Comparison of ENCODE assay signal across 25 mouse cellular contexts in genomic region chr5:36480398-36480797, GRCm38 (mm10). TPM values are rescaled to one million over a fixed set of nuclear protein-coding genes. Genes with fewer than 3 reads are reported as not detected.
DNase-seq lines count a peak whose midpoint lies in the region; ATAC-seq lines count a peak whose summit lies in the region.
"Had no signal": no experiment of that assay in that cellular context is flagged by ENCODE, and none has a peak within 500 bp of the region (broad histone marks: within the 10 kb centered on the region; RNA-seq: fewer than 3 reads in every experiment).

No protein-coding gene starts in this region.

- peak; percentile 60 for DNase-seq in A20 (ENCODE audit: low read depth, low spot score)
- peak; percentile 54 for DNase-seq in NIH3T3 (ENCODE audit: low read depth)
- DNase-seq in splenic B cell, adult 2 months (ENCODE audit: low read depth, low spot score): peak; percentile 85
- DNase-seq in MN1 (ENCODE audit: low spot score): no peak
- DNase-seq in cerebellum, postnatal 10 days: no peak
- DNase-seq: adrenal gland, adult 8-10 months; cerebellum, adult 9-10 months; gastrocnemius, postnatal 10 days; kidney, adult 18-20 months; kidney, postnatal 4 days; left cerebral cortex, postnatal 4 days; lung, postnatal 10 days; midbrain, embryonic 14.5 days; right cerebral cortex, postnatal 25 days; thymus, postnatal 25 days had no signal

- peak overlapping the region; percentile 94 for H3K4me3 ChIP-seq in megakaryocyte, embryonic 14.5 days (replicated peaks)
- H3K4me3 ChIP-seq: embryonic facial prominence, embryonic 15.5 days; forebrain, embryonic 15.5 days; heart, embryonic 13.5 days; left cerebral cortex, adult 2 months; limb, embryonic 15.5 days; neural tube, embryonic 12.5 days had no signal

- H3K27me3 ChIP-seq in megakaryocyte, embryonic 14.5 days (replicated peaks): peaks cover 6% of the 10 kb centered on the region
- no peaks in the 10 kb centered on the region for H3K27me3 ChIP-seq in splenic B cell, adult 2 months (ENCODE audit: control insufficient read depth, insufficient read depth, low read length, poor library complexity, severe bottlenecking)
- H3K27me3 ChIP-seq: forebrain, embryonic 15.5 days; neural tube, embryonic 12.5 days had no signal

- peaks cover 92% of the 10 kb centered on the region for H3K4me1 ChIP-seq in megakaryocyte, embryonic 14.5 days

- H3K9me3 ChIP-seq in megakaryocyte, embryonic 14.5 days: no peaks in the 10 kb centered on the region
- H3K9me3 ChIP-seq: embryonic facial prominence, embryonic 15.5 days; forebrain, embryonic 15.5 days; heart, embryonic 13.5 days; limb, embryonic 15.5 days; neural tube, embryonic 12.5 days had no signal

- H3K36me3 ChIP-seq in megakaryocyte, embryonic 14.5 days (replicated peaks; ENCODE audit: low read length): peaks cover 63% of the 10 kb centered on the region
- peaks cover 4% of the 10 kb centered on the region for H3K36me3 ChIP-seq in splenic B cell, adult 2 months (ENCODE audit: control insufficient read depth, insufficient read depth, low read length, poor library complexity, severe bottlenecking)
- H3K36me3 ChIP-seq: forebrain, embryonic 15.5 days had no signal

- ATAC-seq in megakaryocyte, adult 5-6 weeks (ENCODE audit: poor library complexity, severe bottlenecking): no peak
- ATAC-seq: activated CD4-positive, CD25-positive, alpha-beta regulatory T cell, adult 4 months; forebrain, embryonic 15.5 days; inflammation-experienced regulatory T-cells, adult 6 months had no signal

RNA-seq across cellular contexts. Expression of gene Tada2b, which starts 3.7 kb away (rescaled TPM):
- polyA plus RNA-seq in megakaryocyte, embryonic 14.5 days (2012; ENCODE audit: insufficient read depth, low replicate concordance): 37.5 and 60.1 TPM in 2 replicates
- total RNA-seq in megakaryocyte, adult 5-6 weeks (2015): 12.0 and 14.0 TPM in 2 replicates
- total RNA-seq in megakaryocyte, adult 5-6 weeks (2017): 16.5 and 23.3 TPM in 2 replicates

RNA-seq across cellular contexts. Expression of gene Ccdc96, which starts 4.0 kb away (rescaled TPM):
- 0.57 TPM in 1 of 2 replicates, not detected in the other for polyA plus RNA-seq in megakaryocyte, embryonic 14.5 days (2012; ENCODE audit: insufficient read depth, low replicate concordance)
- total RNA-seq in megakaryocyte, adult 5-6 weeks (2015): 0.57 TPM in 1 of 2 replicates, not detected in the other
- 0.08 and 0.18 TPM in 2 replicates for total RNA-seq in megakaryocyte, adult 5-6 weeks (2017)
- polyA plus RNA-seq: activated CD4-positive, CD25-positive, alpha-beta regulatory T cell, adult 4 months had no signal

RNA-seq across cellular contexts. Expression of gene Grpel1, which starts 15.6 kb away (rescaled TPM):
- 4.2 and 17.4 TPM in 2 replicates for polyA plus RNA-seq in megakaryocyte, embryonic 14.5 days (2012; ENCODE audit: insufficient read depth, low replicate concordance)
- total RNA-seq in megakaryocyte, adult 5-6 weeks (2015): 24.3 and 24.7 TPM in 2 replicates
- total RNA-seq in megakaryocyte, adult 5-6 weeks (2017): 21.9 and 24.3 TPM in 2 replicates

Comparison
In these comparisons a context has a peak if more than half of its experiments do, and no peak if none do; other contexts are left out.
1. DNase-seq: peak in A20 (single experiment), NIH3T3 (single experiment) and splenic B cell, adult 2 months (single experiment); none in MN1 (single experiment) and cerebellum, postnatal 10 days (0 of 2).